9 mouse cellular contexts compared by ENCODE assay signal in genomic region chrX:48623049-48623378, GRCm38 (mm10). TPM values are rescaled to one million over a fixed set of nuclear protein-coding genes. Genes with fewer than 3 reads are reported as not detected.
DNase-seq lines count a peak whose midpoint lies in the region; ATAC-seq and TF ChIP-seq lines count a peak whose summit lies in the region.
"Had no signal": no experiment of that assay in that cellular context is flagged by ENCODE, and none has a peak within 500 bp of the region (broad histone marks: within the 10 kb centered on the region; RNA-seq: fewer than 3 reads in every experiment).

No protein-coding gene starts in this region.

- no peak for ATAC-seq in heart, postnatal 0 days (ENCODE audit: insufficient read depth, low read depth)
- ATAC-seq in Patski: peak; percentile 2
- ATAC-seq in hindbrain, embryonic 13.5 days (ENCODE audit: low FRiP score): peak; percentile 66
- ATAC-seq in midbrain, embryonic 13.5 days: peak; percentile 53; the same call in 1 of the 2 replicates

- WGBS in heart, postnatal 0 days: 19% methylated on average over 4 of the region's 4 CpGs
- 12% methylated on average over 4 of the region's 4 CpGs for WGBS in hindbrain, embryonic 13.5 days
- 32% methylated on average over 4 of the region's 4 CpGs for WGBS in midbrain, embryonic 13.5 days

- no peaks in the 10 kb centered on the region for H3K27me3 ChIP-seq in heart, postnatal 0 days (ENCODE audit: control insufficient read depth, insufficient read depth, low read length)
- H3K27me3 ChIP-seq in Patski: peaks cover 29% of the 10 kb centered on the region
- H3K27me3 ChIP-seq in hindbrain, embryonic 13.5 days: no peaks in the 10 kb centered on the region
- no peaks in the 10 kb centered on the region for H3K27me3 ChIP-seq in midbrain, embryonic 13.5 days

- H3K4me2 ChIP-seq in heart, postnatal 0 days (ENCODE audit: low read depth, low read length): peak overlapping the region; percentile 69
- H3K4me2 ChIP-seq in hindbrain, embryonic 13.5 days: peak overlapping the region; percentile 57
- peak overlapping the region; percentile 61 for H3K4me2 ChIP-seq in midbrain, embryonic 13.5 days (replicated peaks)

- in situ Hi-C loops in Patski (cut with MboI; ENCODE audit: low pct_unique_long_range_greater_than_20kb): no loop called here

- TF ChIP-seq CTCF in heart, postnatal 0 days (IDR thresholded peaks at IDR 0.05; ENCODE audit: low read depth): no peak
- TF ChIP-seq CTCF in Patski (IDR thresholded peaks at IDR 0.05): no peak

- POLR2A ChIA-PET in Patski (lab: Charles Lee): no interaction called here

- no peaks in the 10 kb centered on the region for H3K36me3 ChIP-seq in heart, postnatal 0 days (replicated peaks; ENCODE audit: control insufficient read depth, insufficient read depth, low read length)
- no peaks in the 10 kb centered on the region for H3K36me3 ChIP-seq in hindbrain, embryonic 13.5 days
- H3K36me3 ChIP-seq in midbrain, embryonic 13.5 days: no peaks in the 10 kb centered on the region

- CTCF ChIA-PET in Patski (lab: Charles Lee): no interaction called here

- no peaks in the 10 kb centered on the region for H3K9me3 ChIP-seq in heart, postnatal 0 days (replicated peaks; ENCODE audit: control insufficient read depth, low read length)
- no peaks in the 10 kb centered on the region for H3K9me3 ChIP-seq in hindbrain, embryonic 13.5 days
- no peaks in the 10 kb centered on the region for H3K9me3 ChIP-seq in midbrain, embryonic 13.5 days

- H3K4me3 ChIP-seq in heart, postnatal 0 days (ENCODE audit: low read depth, low read length): peak overlapping the region; percentile 73
- H3K4me3 ChIP-seq in hindbrain, embryonic 13.5 days: peak overlapping the region; percentile 48
- H3K4me3 ChIP-seq in midbrain, embryonic 13.5 days (replicated peaks): peak overlapping the region; percentile 56

- no peak overlapping the region for H3K9ac ChIP-seq in heart, postnatal 0 days (replicated peaks; ENCODE audit: low read depth, low read length)
- H3K9ac ChIP-seq in hindbrain, embryonic 13.5 days: peak overlapping the region; percentile 66
- peak overlapping the region; percentile 58 for H3K9ac ChIP-seq in midbrain, embryonic 13.5 days (replicated peaks)

- DNase-seq in heart, postnatal 0 days (ENCODE audit: low spot score): no peak
- DNase-seq in heart, adult 8-10 months (ENCODE audit: low spot score): no peak
- DNase-seq in Patski (ENCODE audit: low read depth, low spot score): no peak
- DNase-seq in cerebellum, postnatal 14 days: no peak
- DNase-seq in cerebellum, postnatal 36 days: no peak
- no peak for DNase-seq in lung, postnatal 14 days

- peak overlapping the region; percentile 30 for H3K27ac ChIP-seq in heart, postnatal 0 days (ENCODE audit: low read depth)
- H3K27ac ChIP-seq in hindbrain, embryonic 13.5 days: peak overlapping the region; percentile 81
- H3K27ac ChIP-seq in midbrain, embryonic 13.5 days: peak overlapping the region; percentile 90

- no peak for TF ChIP-seq EP300 in heart, postnatal 0 days (IDR thresholded peaks at IDR 0.05; ENCODE audit: low read depth)

- H3K4me1 ChIP-seq in heart, postnatal 0 days (ENCODE audit: control insufficient read depth, insufficient read depth): no peaks in the 10 kb centered on the region
- peaks cover 3% of the 10 kb centered on the region; the same call in 1 of the 2 replicates for H3K4me1 ChIP-seq in hindbrain, embryonic 13.5 days (replicated peaks)
- peaks cover 7% of the 10 kb centered on the region; the same call in 1 of the 2 replicates for H3K4me1 ChIP-seq in midbrain, embryonic 13.5 days (replicated peaks)

RNA-seq across cellular contexts. Expression of gene Slc25a14, which starts 0.2 kb away (rescaled TPM):
- 2.5 TPM in 1 of 2 replicates, not detected in the other for total RNA-seq in heart, postnatal 0 days (2014; rRNA removed; ENCODE audit: low replicate concordance)
- polyA plus RNA-seq in heart, postnatal 0 days (2015; fragmentation: Nextera tagmentation; extraction: Ambion mirVana): 5.5 and 5.7 TPM in 2 replicates
- total RNA-seq in heart, adult 8-10 months (2022): 1 to 10 TPM; 1.4 to 2.8 (median 2.2) TPM
- polyA plus RNA-seq in Patski (2021): 13.6 TPM
- 41.3 and 43.4 TPM in 2 replicates for polyA plus RNA-seq in hindbrain, embryonic 13.5 days (2015; fragmentation: Nextera tagmentation; extraction: Ambion mirVana)
- polyA plus RNA-seq in midbrain, embryonic 13.5 days (2015; fragmentation: Nextera tagmentation; extraction: Ambion mirVana): 40.2 and 43.9 TPM in 2 replicates

RNA-seq across cellular contexts. Expression of gene Zfp280c, which starts 28.7 kb away (rescaled TPM):
- total RNA-seq in heart, postnatal 0 days (2014; rRNA removed; ENCODE audit: low replicate concordance): 17.3 and 18.6 TPM in 2 replicates
- polyA plus RNA-seq in heart, postnatal 0 days (2015; fragmentation: Nextera tagmentation; extraction: Ambion mirVana): 3.6 and 4.8 TPM in 2 replicates
- total RNA-seq in heart, adult 8-10 months (2022): 1 to 10 TPM; 3.4 to 6.0 (median 5.3) TPM
- polyA plus RNA-seq in Patski (2021): 16.7 TPM
- polyA plus RNA-seq in hindbrain, embryonic 13.5 days (2015; fragmentation: Nextera tagmentation; extraction: Ambion mirVana): 11.1 and 11.2 TPM in 2 replicates
- polyA plus RNA-seq in midbrain, embryonic 13.5 days (2015; fragmentation: Nextera tagmentation; extraction: Ambion mirVana): 12.4 and 14.4 TPM in 2 replicates

RNA-seq across cellular contexts. Expression of gene Gpr119, which starts 51.3 kb away (rescaled TPM):
- not detected in 2 replicates for total RNA-seq in heart, postnatal 0 days (2014; rRNA removed; ENCODE audit: low replicate concordance)
- not detected in 2 replicates for polyA plus RNA-seq in heart, postnatal 0 days (2015; fragmentation: Nextera tagmentation; extraction: Ambion mirVana)
- not detected for total RNA-seq in heart, adult 8-10 months (2022)
- not detected for polyA plus RNA-seq in Patski (2021)
- 0.14 TPM in 1 of 2 replicates, not detected in the other for polyA plus RNA-seq in hindbrain, embryonic 13.5 days (2015; fragmentation: Nextera tagmentation; extraction: Ambion mirVana)
- polyA plus RNA-seq in midbrain, embryonic 13.5 days (2015; fragmentation: Nextera tagmentation; extraction: Ambion mirVana): not detected in 2 replicates
- total RNA-seq: neutrophil, adult 5-6 weeks had no signal

Comparison
In these comparisons a context has a peak if more than half of its experiments do, and no peak if none do; other contexts are left out.
1. H3K27ac ChIP-seq: peak in every context shown above with its lines; median percentile 90 in midbrain, embryonic 13.5 days; 81 in hindbrain, embryonic 13.5 days; 30 in heart, postnatal 0 days.